Mouse (Mus musculus) liver, adult 10 weeks (tissue): Measurements from ENCODE around the gene Pigo. TPM values are rescaled to one million over a fixed set of nuclear protein-coding genes. Genes with fewer than 3 reads are reported as not detected.

ENCODE experiments used
- polyA plus RNA-seq: library from polyadenylated mRNA; stranded (reverse); fragments of 350-450 nt; fragmentation: Illumina TruSeq; extraction: RNeasy Lipid Tissue Mini Kit (QIAGEN cat#74804); gene quantifications from one replicate; pipeline ENCODE4 v1.2.3, GENCODE M21; 2014; ENCODE audit warnings: low read depth, low replicate concordance

Gene Pigo
- 2.7 TPM for polyA plus RNA-seq

DNA sequence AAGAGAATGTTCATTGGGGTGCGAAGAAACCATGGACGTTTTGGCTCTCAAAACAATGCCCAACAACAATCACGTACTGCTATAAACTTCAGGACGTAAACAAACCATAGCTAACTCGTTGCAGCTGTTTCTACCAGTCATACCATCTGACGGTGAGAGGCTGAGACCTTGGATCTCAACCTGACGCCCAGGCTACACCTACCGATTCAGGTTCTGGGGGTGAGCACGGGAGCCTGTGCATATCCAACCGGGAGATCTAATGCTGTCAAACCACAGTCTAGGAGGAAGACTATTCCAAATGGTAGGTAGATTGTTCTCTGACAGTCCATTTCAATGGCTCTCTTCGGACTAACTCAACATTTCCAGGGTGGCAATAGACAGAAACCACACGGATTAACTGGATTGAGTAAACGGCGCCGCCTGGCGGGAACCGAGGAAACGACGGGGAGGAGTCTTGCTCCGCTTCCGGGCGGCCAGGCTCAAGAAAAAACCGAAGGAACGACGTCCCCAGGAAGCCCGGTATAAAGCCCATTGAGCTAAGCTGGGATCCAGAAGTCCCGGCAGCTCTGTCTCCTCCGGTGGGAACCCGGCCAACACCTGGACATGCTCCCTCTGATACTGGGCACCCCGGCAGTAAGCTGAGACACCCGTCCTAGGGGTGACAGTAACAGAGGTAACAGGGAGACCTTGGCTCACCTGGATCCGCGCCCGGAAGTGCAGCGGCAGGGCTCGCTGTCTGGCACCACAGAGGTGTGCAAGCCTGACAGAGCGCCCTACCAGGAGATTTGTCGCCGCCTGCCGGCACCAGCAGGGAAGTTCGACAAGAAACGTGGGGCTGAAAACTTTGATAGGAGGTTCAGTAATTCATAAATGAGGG, at the start of gene Pigo:
Gene Pigo (minus strand): TSS at position 736 of the 877 bp plus-strand sequence.

DNA sequence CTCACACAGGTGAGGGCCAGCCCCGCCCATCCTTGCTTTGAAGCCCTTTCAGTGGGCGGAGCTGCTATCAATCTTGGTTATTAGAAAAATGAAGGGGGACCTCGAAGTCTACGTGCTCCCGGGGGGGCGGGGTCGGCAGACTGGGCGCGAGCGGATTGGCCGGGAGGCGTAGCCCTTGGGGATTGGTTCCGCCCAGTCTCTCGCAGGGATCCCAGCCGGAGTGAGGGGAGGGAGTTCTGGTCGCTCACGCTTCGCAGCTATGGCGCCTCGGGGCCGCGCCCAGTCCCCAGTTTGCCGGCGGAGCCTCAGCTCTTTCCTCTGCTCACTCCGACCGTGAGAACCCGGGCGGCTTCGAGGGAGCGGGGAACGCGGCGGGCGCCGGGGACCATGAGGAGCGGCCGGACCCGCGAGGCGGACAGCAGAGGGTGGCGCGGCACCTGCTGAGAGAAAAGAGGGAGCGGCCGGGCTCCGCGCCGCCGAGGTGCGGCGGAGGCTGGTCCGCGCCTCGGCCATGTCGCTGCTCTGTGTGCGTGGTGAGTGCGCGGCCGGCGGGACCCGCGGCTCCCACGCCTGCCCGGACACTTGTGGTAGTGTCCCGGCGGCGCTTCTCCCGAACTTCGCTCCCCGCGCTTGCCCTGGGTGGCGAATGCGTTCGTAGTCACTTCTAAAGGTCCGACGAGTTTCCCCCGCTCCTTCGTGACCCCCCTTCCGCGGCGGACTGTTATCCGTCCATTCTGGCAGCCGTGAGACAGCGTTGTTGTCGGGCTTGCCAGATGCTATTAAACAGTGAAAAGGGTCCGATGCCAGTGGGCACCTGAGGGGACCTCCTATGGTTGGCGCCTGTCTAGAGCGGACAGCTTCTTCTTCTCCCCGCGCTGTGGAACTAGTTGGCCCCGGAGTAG, 33.4 kb upstream of the Pigo start, which contains the start of gene Unc13b:
Gene Unc13b (plus strand): TSS at position 201 of the 902 bp plus-strand sequence.

DNA sequence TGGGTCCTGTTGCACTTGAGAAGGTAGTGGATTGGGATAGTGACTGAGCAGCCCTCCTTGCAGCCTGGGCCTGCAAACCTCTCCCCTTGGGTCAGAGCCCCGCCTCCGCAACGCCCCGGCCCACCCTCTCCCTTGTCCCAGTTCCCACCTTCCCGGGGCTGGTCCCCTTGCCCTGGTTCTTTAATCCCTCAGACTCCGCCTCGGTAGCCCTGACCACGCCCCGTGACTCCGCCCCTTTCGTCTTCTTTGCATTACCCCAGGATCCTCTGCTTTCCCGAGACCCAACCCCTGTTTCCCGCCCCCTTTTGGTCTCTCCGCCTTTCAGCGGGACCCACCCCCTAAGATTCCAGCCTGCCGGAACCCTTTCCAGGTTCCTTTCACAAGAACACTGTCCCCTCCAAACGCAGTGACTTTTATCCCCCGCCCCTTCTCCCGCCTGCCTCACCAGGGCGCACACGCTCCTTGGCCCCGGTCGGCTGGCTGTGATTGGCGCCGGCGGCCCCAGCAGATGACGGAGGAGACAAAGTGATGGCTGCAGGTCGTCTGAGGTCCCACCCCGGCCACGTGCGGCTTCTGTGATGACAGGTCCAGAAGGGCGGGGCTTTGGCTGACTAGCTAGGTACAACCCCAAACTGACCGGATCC, 20.2 kb upstream of the Pigo start, which contains the start of gene Fam214b:
Gene Fam214b (minus strand): TSS at position 562 of the 644 bp plus-strand sequence.

DNA sequence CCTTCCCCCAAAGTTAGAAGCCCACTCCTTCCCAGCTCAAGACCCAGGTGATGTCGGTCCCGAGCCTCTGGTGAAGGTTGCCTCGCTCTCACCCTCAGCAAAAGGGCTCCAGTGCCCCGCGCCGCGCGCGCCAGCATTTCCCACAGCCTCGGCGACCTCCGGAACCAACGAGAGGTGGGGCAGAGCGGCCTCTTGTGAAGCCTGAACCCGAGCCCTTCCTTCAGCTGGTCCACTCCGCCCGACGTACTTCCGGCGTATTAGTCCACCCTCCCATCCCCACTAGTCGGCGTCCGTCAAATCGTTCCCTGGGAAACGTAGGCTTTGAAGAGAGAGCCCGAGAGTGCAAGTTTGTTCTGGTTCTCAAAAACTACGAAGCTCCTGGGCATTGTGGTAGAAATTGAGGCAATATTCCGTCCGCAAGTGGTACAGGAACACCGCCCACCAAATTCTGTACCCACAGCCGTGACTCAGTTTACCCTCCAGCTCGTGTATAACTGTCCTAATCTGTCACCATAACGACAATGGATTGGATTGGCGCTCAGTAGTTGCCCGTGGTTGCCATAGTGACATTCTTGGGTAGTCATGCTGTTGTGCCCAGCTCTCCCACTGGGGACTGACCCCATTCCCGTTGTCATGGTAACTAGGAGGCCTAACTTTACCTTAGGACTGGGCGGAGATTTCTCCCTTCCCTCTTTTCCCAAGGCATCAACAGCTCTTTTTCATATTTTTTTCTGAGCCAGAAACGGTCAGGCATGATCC, 5.8 kb upstream of the Pigo start, which contains the start of gene Stoml2:
Gene Stoml2 (minus strand): TSS at position 474 of the 759 bp plus-strand sequence.

DNA sequence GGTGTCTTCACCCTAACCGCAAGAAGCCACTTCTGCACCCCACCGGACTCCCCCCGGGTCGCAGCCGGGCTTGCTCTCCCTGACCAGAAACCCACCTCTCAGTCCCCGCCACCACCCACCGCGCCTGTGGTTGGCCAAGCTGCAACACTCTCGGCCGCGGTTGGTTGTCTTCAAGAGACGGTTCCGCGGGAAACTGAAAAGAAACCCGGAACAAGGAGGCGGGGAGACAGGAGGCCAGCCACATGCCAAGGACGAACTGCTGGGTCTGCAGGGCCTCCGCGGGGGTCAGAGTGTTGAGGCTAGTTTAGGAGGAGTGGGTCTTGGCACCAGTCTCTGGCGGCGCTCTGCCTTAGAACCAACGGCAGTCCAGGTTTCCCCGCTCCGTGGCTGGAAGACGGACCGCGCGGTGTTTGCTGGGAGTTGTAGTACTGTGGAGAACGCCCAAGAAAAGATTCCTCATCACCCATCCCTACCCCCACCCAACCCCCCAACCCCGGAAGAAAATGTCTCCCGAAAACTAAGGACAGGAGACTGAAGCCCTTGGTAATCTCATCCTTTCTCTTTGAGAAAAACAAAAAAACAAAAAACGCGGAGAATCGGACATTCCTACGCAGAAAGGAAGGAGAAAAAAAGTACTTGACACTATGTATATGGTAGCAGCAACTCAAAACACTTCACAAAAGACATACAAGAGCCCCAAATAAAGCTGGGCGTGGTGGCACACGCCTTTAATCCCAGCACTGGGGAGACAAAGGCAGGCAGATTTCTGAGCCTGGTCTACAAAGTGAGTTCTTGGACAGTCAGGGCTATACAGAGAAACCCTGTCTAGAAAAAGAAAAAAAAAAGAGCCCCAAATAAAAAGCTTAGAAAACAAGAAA, 15.2 kb downstream of the Pigo start, which contains the start of gene Fancg:
Gene Fancg (minus strand): TSS at position 346 of the 878 bp plus-strand sequence.

DNA sequence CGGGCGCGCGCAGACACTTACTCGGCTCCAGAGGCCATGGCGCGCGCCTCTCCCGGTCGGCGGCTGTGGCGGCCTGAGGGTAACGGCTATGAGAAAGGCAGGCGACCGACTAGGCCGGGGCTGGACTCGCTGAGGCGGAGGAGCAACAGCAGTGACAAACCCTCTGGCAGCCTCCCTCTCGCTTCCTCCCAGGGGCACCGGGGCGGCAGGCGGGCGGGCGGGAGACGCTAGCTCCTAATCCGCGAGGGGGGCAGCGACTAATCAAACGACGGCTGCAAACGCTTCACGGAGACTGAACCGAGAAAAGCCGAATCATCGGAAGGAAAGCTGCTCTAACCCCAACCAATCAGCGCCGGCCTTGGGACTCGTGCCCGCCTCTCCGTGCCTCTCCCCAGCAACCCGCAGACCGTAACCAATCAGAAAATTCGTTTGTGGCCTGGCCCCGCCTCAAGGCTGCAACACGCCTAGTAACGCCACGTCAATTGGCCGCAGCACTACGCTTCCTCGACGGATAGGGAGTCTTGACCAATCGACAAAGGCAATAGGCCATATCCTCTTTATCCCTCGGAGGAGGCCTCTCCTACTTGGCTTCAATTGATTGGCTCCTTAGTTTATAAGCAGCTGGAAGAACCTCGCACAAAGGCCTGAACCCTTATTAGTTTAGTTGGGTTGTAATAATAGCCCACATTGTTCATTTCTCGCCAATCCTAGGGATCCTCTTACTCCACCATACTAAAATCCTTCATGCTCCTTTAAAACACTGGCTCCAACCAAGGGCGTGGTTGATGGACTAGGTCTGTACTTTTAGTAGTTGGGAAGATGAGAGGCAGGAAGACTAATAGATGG, 25.3 kb downstream of the Pigo start, which contains the start of gene Vcp:
Gene Vcp (minus strand): TSS at position 367 of the 846 bp plus-strand sequence.

DNA sequence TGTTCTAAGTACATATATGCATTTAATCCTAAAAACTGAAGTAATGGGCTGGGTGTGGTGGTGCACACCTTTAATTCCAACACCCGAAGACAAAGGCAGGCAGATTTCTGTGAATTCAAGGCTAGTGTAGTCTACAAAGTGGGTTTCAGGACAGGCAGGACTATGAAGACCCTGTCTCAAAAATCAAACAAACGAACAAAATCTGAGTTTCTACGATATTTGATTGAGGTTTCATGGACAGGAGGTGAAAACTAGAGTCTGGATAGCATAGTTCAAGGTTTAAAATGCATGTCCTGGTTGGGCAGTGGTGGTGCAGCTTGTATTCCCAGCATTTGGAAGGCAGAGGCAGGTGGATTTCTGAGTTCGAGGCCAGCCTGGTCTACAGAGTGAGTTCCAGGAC, 56.3 kb downstream of the Pigo start, which contains the start of gene 1700022I11Rik:
Gene 1700022I11Rik (plus strand): TSS at position 301 of the 400 bp plus-strand sequence.

Other genes starting within 250 kb of the Pigo start
- gene Fam205a1, start 171.9 kb downstream of the Pigo start, polyA plus RNA-seq: not detected
- gene Gm12394, start 169.0 kb downstream of the Pigo start, polyA plus RNA-seq: not detected
- not detected for gene Fam205c, start 151.6 kb downstream of the Pigo start, polyA plus RNA-seq
- 0.11 TPM for gene Phf24, start 109.2 kb downstream of the Pigo start, polyA plus RNA-seq
- gene Dnajb5, start 76.0 kb downstream of the Pigo start, polyA plus RNA-seq: 0.19 TPM
- gene 1700022I11Rik, start 56.2 kb downstream of the Pigo start, polyA plus RNA-seq: not detected
- 159 TPM for gene Vcp, start 25.3 kb downstream of the Pigo start, polyA plus RNA-seq
- gene Fancg, start 15.3 kb downstream of the Pigo start, polyA plus RNA-seq: 1.6 TPM
- gene Stoml2, start 5.9 kb upstream of the Pigo start, polyA plus RNA-seq: 29.1 TPM
- gene Fam214b, start 20.4 kb upstream of the Pigo start, polyA plus RNA-seq: 1.7 TPM
- 1.9 TPM for gene Unc13b, start 33.1 kb upstream of the Pigo start, polyA plus RNA-seq
- 0.37 TPM for gene Atp8b5, start 241.3 kb upstream of the Pigo start, polyA plus RNA-seq